Mouse (Mus musculus) right cerebral cortex, postnatal 10 days (tissue): Measurements from ENCODE around the gene Pop7.

Experiments used
- DNase-seq, 2 experiments: peaks; one replicate each; pipeline ENCODE4 v3.0.0; 2021; ENCODE audit warnings: low spot score in 2 of 2

Gene Pop7

GRCm38 (mm10) chr5:137501709-137502666 is at the start of gene Pop7:
Gene Pop7 (minus strand): TSS chr5:137502518.
- DNase-seq = peak; percentile 100

DNA sequence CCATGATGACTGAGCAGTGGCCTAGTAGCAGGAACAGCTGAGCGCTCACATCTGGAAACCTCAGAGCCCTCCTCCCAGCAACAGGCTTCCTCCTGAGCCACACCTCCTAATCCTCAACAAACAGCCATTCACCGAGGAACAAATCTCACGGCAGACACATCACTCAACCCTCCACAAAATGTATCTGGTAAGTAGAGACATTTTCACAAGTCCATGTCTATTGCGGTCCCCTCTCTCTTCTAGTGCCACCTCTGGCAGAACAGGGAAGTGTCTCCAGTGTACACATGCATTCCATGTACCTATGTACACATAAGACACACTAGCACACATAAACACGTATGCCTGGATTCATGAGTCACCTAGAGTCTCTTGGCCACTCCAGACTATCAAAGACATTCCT is 48.8 kb upstream of the Pop7 start:
- no peak for DNase-seq

GRCm38 (mm10) chr5:137549840-137550239 is 47.5 kb upstream of the Pop7 start:
- no peak for DNase-seq

DNA sequence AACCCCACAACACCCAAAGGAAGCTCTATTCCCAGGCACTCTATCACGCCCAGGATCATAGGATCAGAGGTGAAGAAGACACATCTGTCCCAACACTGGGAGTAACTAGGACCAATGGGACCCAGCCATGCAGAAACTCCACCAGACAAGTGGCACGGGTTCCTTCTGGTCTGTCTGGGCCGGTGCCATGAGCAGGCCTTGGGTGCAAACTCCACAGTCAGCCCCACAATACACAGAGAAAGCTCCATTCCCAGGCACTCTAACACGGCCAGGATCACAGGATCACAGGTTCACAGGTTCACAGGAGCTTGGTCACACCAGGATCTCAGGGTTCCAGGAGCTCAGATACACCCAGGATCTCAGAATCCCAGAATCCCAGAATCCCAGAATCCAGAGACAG is 43.3 kb upstream of the Pop7 start:
- DNase-seq = no peak

DNA sequence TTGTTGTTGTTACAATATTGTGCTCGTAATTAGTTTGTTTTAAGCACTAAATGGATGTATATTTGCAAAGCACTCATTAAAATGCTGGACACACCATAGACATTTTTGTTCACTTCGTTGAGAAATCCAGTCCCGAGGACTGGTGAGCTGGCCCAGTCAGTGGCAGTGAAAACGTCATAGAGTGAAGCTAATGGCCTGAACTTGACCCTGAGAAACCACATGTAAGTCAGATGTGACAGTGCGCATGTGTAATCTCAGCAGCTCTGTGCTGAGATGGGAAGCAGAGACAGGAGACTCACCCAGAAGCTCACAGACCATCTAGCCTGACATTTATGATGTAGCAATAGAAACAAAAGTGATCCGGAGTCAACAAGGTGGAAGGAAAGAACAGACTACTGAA is 42.6 kb upstream of the Pop7 start:
- DNase-seq = no peak

- no peak for DNase-seq
Observed at GRCm38 (mm10) chr5:137541768-137542540, 39.6 kb upstream of the Pop7 start.

- DNase-seq = no peak
Observed at GRCm38 (mm10) chr5:137540991-137541390, 38.7 kb upstream of the Pop7 start.

- DNase-seq = peak in 1 of 2 experiments; percentile 80
Observed at GRCm38 (mm10) chr5:137539291-137539801, 37.0 kb upstream of the Pop7 start.

GRCm38 (mm10) chr5:137537461-137537860 is 35.1 kb upstream of the Pop7 start:
- DNase-seq = no peak

DNA sequence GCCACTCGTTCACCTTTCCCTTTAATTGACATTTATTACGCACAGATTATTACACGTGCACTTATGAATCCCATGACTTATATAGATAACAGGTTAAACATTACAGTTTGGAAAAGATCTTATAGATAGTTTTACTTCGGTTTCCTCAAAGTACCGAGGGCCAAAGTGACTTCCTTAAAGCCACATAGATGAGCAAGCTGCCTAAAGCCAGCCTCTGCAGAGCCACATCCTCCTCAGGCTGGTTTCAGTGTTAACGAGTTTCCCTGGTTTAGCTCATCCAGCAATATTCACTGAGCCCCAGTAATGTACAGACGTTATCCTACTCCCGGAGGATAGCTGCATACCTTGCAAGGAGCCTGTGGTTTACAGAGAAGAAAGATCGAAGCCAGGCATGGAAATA is 33.0 kb upstream of the Pop7 start:
- DNase-seq = no peak

DNA sequence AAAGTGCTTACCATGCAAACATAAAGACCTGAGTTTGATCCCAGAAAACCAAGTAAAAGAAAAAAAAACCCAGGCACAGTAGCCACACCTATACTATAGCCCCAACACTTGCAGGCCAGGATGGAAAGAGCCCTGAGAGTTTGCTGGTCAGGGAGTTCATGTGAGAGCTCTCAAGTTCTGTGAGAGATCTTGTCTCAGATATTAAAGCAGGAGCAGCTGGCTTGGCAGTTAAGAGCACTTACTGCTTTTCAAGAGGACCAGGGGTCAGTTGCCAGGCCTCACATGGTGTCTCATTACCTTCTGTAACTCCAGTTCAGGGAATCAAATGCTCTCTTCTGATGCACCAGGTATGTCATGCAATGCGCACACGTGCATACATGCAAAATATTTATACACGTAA is 32.4 kb upstream of the Pop7 start:
- DNase-seq = no peak

DNA sequence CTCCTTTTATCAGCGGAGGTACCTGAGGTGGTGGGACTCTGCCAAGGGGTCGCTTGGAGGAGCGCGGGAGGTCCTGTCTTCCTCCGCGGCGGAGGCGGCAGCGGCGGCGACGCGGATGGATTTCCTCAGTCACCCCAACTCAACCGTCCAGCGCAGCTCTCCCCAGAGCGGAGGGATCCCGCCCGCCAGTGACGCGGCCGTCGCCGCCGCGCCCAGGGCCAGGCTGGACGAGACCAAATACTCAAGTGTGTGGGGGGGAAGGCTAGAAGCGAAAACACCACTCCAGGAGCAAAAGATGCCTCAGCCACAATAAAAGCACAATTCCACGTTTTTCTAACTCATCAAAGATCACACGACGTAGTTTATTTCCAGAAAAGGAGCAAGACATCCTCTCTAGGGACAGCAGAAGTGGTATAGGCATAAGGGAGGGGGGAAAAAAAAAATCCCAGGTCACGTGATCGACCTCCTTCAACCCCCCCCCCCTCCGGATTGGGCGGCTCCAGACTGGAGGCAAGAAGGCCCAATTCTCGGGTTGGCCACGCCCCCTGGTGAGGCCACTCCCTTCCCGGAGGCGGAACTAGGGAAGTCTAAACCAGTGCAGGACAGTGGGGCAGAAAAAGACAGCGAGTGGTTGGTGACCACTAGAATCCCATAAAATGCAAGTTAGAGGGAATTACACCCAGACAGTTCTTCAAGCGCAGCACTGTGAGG is 31.0 kb upstream of the Pop7 start, which contains the start of the genes Epo and Gnb2:
TSS of gene Epo (minus strand) at position 126 of the 711 bp plus-strand sequence.
TSS of gene Gnb2 (minus strand) at position 394 of the 711 bp plus-strand sequence.
- DNase-seq = peak; percentile 98

GRCm38 (mm10) chr5:137532808-137533116 is 30.4 kb upstream of the Pop7 start:
- no peak for DNase-seq

- DNase-seq = peak in 1 of 2 experiments; percentile 50
Observed at GRCm38 (mm10) chr5:137532131-137532807, 30.0 kb upstream of the Pop7 start.

- peak; percentile 76 to 80 for DNase-seq
Observed at GRCm38 (mm10) chr5:137531414-137532130, 29.3 kb upstream of the Pop7 start.

DNA sequence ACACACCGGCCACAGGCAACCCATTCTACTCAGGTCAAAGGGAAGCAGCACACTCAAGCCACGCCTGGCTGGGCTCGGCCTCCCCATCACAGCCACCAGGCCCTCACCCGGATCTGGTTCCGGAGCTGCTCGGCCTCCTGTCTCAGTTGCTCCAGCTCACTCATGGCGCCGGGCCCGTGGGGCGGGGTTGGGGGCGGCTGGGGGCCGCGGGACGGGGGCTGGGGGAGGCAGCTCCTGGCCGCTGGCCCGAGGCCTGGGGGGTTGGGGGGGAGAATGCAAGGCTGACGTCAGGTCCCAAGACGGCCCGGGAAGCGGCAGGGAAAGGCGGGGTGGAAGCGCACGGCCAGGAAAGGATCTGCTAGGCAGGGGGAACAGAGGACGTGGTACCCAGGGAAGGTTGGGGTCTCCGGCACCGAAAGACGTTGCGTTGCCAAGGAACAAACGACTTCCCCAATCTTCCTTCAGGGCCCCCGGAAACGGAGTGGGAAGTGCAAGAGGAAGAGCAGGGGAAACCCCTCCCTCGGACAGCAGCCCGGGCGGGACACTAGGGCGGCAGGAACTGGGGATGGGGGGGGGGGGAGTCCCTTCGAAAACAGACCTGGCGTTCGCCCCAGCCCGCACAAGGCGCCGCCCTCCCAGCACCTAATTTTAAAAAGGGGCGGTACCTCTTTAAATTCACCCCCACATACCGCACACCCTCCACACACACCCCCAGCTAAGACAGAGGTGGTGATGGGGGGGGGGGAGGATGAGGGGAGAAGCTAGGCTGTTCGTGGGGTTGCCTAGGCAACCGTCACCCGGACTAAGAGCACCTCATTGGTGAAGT is 28.5 kb upstream of the Pop7 start:
- DNase-seq = peak; percentile 93 to 96

- no peak for DNase-seq
Observed at GRCm38 (mm10) chr5:137530075-137530474, 27.8 kb upstream of the Pop7 start.

DNA sequence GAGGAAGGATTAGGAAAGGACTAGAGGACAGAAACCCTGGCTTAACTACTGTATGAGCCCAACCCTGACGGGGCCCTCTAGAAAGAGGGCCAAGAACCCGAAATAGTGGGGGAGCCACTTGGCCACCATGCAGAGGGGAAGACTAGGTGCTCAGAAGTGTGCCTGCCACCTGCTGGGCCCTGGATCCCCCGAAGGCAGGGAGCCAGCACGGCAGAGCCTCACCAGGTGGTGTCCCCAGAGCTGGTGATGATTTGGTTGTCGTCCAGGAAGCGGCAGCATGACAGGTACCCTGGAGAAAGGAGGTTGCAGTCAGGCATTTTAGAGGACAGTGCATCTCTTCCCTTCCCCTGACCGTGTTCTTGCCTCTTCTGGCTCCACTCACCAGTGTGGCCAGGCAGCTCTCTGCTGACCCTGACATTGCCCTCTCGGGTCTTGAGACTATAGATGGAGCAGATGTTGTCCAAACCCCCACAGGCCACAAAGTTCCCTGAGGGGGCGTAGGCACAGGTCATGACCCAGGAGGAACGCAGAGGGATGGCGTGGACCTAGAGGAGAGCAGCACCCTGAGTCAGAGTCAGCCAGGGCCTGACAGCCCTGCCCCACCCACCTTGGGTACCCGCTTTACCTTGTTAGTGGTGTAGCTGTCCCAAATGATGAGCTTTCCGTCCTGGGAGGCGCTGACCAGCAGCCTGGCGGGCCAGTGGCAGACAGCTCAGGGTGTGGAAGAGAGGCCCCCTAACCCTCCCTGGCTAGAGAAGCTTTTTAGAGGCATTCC is 27.1 kb upstream of the Pop7 start:
- peak in 1 of 2 experiments; percentile 58 for DNase-seq
